Mouse (Mus musculus) kidney, postnatal 0 days (tissue): ENCODE measurements around the gene Panx1. TPM values are rescaled to one million over a fixed set of nuclear protein-coding genes. Genes with fewer than 3 reads are reported as not detected.

Experiments
- ATAC-seq: fragments of 200-750 bp; cut with Nextera tagmentation; replicated peaks from 2 replicates; pipeline ENCODE4 v1.8.0; 2017; ENCODE audit warnings: low read depth, moderate number of reproducible peaks, moderate TSS enrichment, moderate library complexity; ENCODE audit not compliant: low FRiP score
- DNase-seq: peaks from one replicate; pipeline ENCODE4 v3.0.0-alpha.2; 2016; ENCODE audit warnings: low spot score
- H3K27ac ChIP-seq: fragments of 300-500 bp; sonication (generic); 2 replicates; pipeline ENCODE4 v1.5.1; 2014; ENCODE audit warnings: mild to moderate bottlenecking
- H3K27me3 ChIP-seq: fragments of 300-500 bp; sonication (generic); 2 replicates; pipeline ENCODE4 v1.6.1; 2014; ENCODE audit warnings: low read length, mixed read lengths; ENCODE audit not compliant: insufficient read depth
- H3K36me3 ChIP-seq: fragments of 300-500 bp; sonication (generic); 2 replicates; pipeline ENCODE4 v1.6.1; 2014; ENCODE audit warnings: low read length, mixed read lengths; ENCODE audit not compliant: insufficient read depth
- H3K4me1 ChIP-seq: fragments of 300-500 bp; sonication (generic); replicated peaks from 2 replicates; pipeline ENCODE4 v1.6.1; 2014; ENCODE audit warnings: antibody characterized with exemption, low read length, mixed read lengths; ENCODE audit not compliant: insufficient read depth
- H3K4me2 ChIP-seq: fragments of 300-500 bp; sonication (generic); 2 replicates; pipeline ENCODE4 v1.6.1; 2014; ENCODE audit warnings: mild to moderate bottlenecking, low read length, moderate library complexity, mixed read lengths
- H3K4me3 ChIP-seq: fragments of 300-500 bp; sonication (generic); replicated peaks from 2 replicates; pipeline ENCODE4 v1.5.1; 2014; ENCODE audit warnings: low read depth, low read length
- H3K9ac ChIP-seq: fragments of 300-500 bp; sonication (generic); 2 replicates; pipeline ENCODE4 v1.6.1; 2014; ENCODE audit warnings: low read depth, low read length
- H3K9me3 ChIP-seq: fragments of 300-500 bp; sonication (generic); replicated peaks from 2 replicates; pipeline ENCODE4 v1.6.1; 2016; ENCODE audit warnings: low read length, inconsistent platforms, mixed read lengths
- CTCF ChIP-seq: IDR thresholded peaks from 2 replicates; pipeline ENCODE4 v1.5.1; 2016; ENCODE audit warnings: antibody characterized with exemption, low read depth, mild to moderate bottlenecking, moderate library complexity
- WGBS: fragments of 180-500 bp; shearing (Covaris S2); extraction: QIAGEN DNeasy Blood & Tissue Kit; methylation state at CpG from one replicate; pipeline ENCODE4 v1.1.7; 2014; 5-methylcytosine and 5-hydroxymethylcytosine counted together
- polyA plus RNA-seq: library from polyadenylated mRNA; unstranded; fragments of >200 nt; fragmentation: Nextera tagmentation; extraction: Ambion mirVana; gene quantifications from 2 replicates; pipeline ENCODE4 v1.2.1, GENCODE M21; 2015

The Panx1 gene
- polyA plus RNA-seq, 1 experiment from 2014 or later = 37.3 TPM

GRCm38 (mm10) chr9:15017791-15018755 lies 27.2 kb downstream of the Panx1 start:
- Histone ChIP-seq H3K9ac (no peak overlapping the region), H3K27me3 (no peaks in the 10 kb centered on the region), H3K9me3 (no peaks in the 10 kb centered on the region), H3K4me2 (no peak overlapping the region), H3K4me1 (no peaks in the 10 kb centered on the region), H3K4me3 (no peak overlapping the region), H3K27ac (no peak overlapping the region), H3K36me3 (no peaks in the 10 kb centered on the region)
- WGBS = 84% methylated on average over 18 of the region's 18 CpGs
- ATAC-seq = no peak
- TF ChIP-seq CTCF = no peak
- no peak for DNase-seq

- Histone ChIP-seq H3K4me3 (no peak overlapping the region), H3K9me3 (no peaks in the 10 kb centered on the region), H3K4me1 (no peaks in the 10 kb centered on the region), H3K27ac (no peak overlapping the region), H3K36me3 (no peaks in the 10 kb centered on the region), H3K4me2 (no peak overlapping the region), H3K9ac (no peak overlapping the region), H3K27me3 (no peaks in the 10 kb centered on the region)
- DNase-seq (peak; percentile 92), ATAC-seq (peak; percentile 48)
- peak; percentile 98 for TF ChIP-seq CTCF
- 54% methylated on average over 7 of the region's 7 CpGs for WGBS
Measured at GRCm38 (mm10) chr9:15015223-15015956, 29.9 kb downstream of the Panx1 start.

GRCm38 (mm10) chr9:15007566-15007965 lies 37.7 kb downstream of the Panx1 start:
- no peak for DNase-seq
- 63% methylated on average over 14 of the region's 14 CpGs for WGBS
- no peak overlapping the region for H3K27ac ChIP-seq
- H3K27me3 ChIP-seq = no peaks in the 10 kb centered on the region
- ATAC-seq = no peak
- no peak overlapping the region for H3K4me2 ChIP-seq
- no peaks in the 10 kb centered on the region for H3K9me3 ChIP-seq
- no peak overlapping the region for H3K4me3 ChIP-seq
- no peaks in the 10 kb centered on the region for H3K4me1 ChIP-seq
- TF ChIP-seq CTCF = no peak
- H3K36me3 ChIP-seq = 0 out of 2 replicates have a peak, but pooled peaks cover 2% of the 10 kb centered on the region
- H3K9ac ChIP-seq = no peak overlapping the region

- H3K27ac ChIP-seq = no peak overlapping the region
- 66% methylated on average over 9 of the region's 9 CpGs for WGBS
- no peak overlapping the region for H3K4me2 ChIP-seq
- no peak overlapping the region for H3K4me3 ChIP-seq
- DNase-seq = no peak
- no peak for ATAC-seq
- TF ChIP-seq CTCF = no peak
- H3K27me3 ChIP-seq = no peaks in the 10 kb centered on the region
- H3K4me1 ChIP-seq = no peaks in the 10 kb centered on the region
- H3K9me3 ChIP-seq = no peaks in the 10 kb centered on the region
- H3K9ac ChIP-seq = no peak overlapping the region
- 0 out of 2 replicates have a peak, but pooled peaks cover 2% of the 10 kb centered on the region for H3K36me3 ChIP-seq
Measured at GRCm38 (mm10) chr9:15004298-15004685, 41.0 kb downstream of the Panx1 start.

GRCm38 (mm10) chr9:15003676-15004297 lies 41.5 kb downstream of the Panx1 start:
- Histone ChIP-seq H3K27me3 (no peaks in the 10 kb centered on the region), H3K4me1 (no peaks in the 10 kb centered on the region), H3K9ac (no peak overlapping the region), H3K4me3 (no peak overlapping the region), H3K4me2 (no peak overlapping the region), H3K36me3 (0 out of 2 replicates have a peak, but pooled peaks cover 2% of the 10 kb centered on the region), H3K27ac (no peak overlapping the region), H3K9me3 (no peaks in the 10 kb centered on the region)
- DNase-seq (no peak), ATAC-seq (no peak)
- TF ChIP-seq CTCF = no peak
- WGBS = 50% methylated on average over 10 of the region's 10 CpGs

GRCm38 (mm10) chr9:15002995-15003613 lies 42.2 kb downstream of the Panx1 start:
- WGBS = 46% methylated on average over 6 of the region's 6 CpGs
- Histone ChIP-seq H3K4me2 (no peak overlapping the region), H3K27ac (no peak overlapping the region), H3K4me3 (no peak overlapping the region), H3K4me1 (no peaks in the 10 kb centered on the region), H3K36me3 (0 out of 2 replicates have a peak, but pooled peaks cover 2% of the 10 kb centered on the region), H3K9me3 (no peaks in the 10 kb centered on the region), H3K9ac (no peak overlapping the region), H3K27me3 (no peaks in the 10 kb centered on the region)
- DNase-seq (no peak), ATAC-seq (no peak)
- TF ChIP-seq CTCF = no peak
